Mouse (Mus musculus) 416B (cell line): Measurements from ENCODE around the gene Arsb.
A peak's percentile ranks its signal among the peaks of the same experiment; 100 is the strongest.

ENCODE experiments used
- DNase-seq: peaks from one replicate; pipeline ENCODE4 v3.0.0; 2011; ENCODE audit warnings: low read depth

Gene Arsb

GRCm38 (mm10) chr13:93771588-93772278 lies at the start of gene Arsb:
TSS of gene Arsb (plus strand) at chr13:93771630.
- peak; percentile 89 for DNase-seq

- DNase-seq = no peak
Observed at GRCm38 (mm10) chr13:93721916-93722315, 49.5 kb upstream of the Arsb start.

GRCm38 (mm10) chr13:93723455-93723854 lies 48.0 kb upstream of the Arsb start:
- DNase-seq = no peak

- DNase-seq = peak; percentile 19
Observed at GRCm38 (mm10) chr13:93724206-93724605, 47.2 kb upstream of the Arsb start.

- DNase-seq = peak; percentile 93
Observed at GRCm38 (mm10) chr13:93735131-93735636, 36.2 kb upstream of the Arsb start.

GRCm38 (mm10) chr13:93744118-93744517 lies 27.3 kb upstream of the Arsb start:
- DNase-seq = no peak

GRCm38 (mm10) chr13:93752597-93753400 lies 18.6 kb upstream of the Arsb start:
- no peak for DNase-seq

GRCm38 (mm10) chr13:93755084-93755483 lies 16.3 kb upstream of the Arsb start:
- DNase-seq = peak; percentile 90

GRCm38 (mm10) chr13:93756674-93757073 lies 14.8 kb upstream of the Arsb start:
- no peak for DNase-seq

GRCm38 (mm10) chr13:93757514-93757913 lies 13.9 kb upstream of the Arsb start:
- no peak for DNase-seq

GRCm38 (mm10) chr13:93758149-93758898 lies 13.1 kb upstream of the Arsb start:
- DNase-seq = no peak

- peak; percentile 59 for DNase-seq
Observed at GRCm38 (mm10) chr13:93761831-93762230, 9.6 kb upstream of the Arsb start.

- no peak for DNase-seq
Observed at GRCm38 (mm10) chr13:93762879-93763278, 8.6 kb upstream of the Arsb start.

- peak; percentile 70 for DNase-seq
Observed at GRCm38 (mm10) chr13:93764321-93764973, 7.0 kb upstream of the Arsb start.

GRCm38 (mm10) chr13:93771031-93771587 lies 321 bp upstream of the Arsb start:
- peak; percentile 95 for DNase-seq

- DNase-seq = no peak
Observed at GRCm38 (mm10) chr13:93772279-93772636, 828 bp downstream of the Arsb start.

GRCm38 (mm10) chr13:93772861-93773260 lies 1.4 kb downstream of the Arsb start:
- DNase-seq = no peak

- DNase-seq = peak; percentile 60
Observed at GRCm38 (mm10) chr13:93773704-93774315, 2.4 kb downstream of the Arsb start.

- DNase-seq = no peak
Observed at GRCm38 (mm10) chr13:93782823-93783222, 11.4 kb downstream of the Arsb start.

- DNase-seq = peak; percentile 59
Observed at GRCm38 (mm10) chr13:93785329-93785728, 13.9 kb downstream of the Arsb start.

- peak; percentile 14 for DNase-seq
Observed at GRCm38 (mm10) chr13:93786051-93786450, 14.6 kb downstream of the Arsb start.
